Comparison of ENCODE assay signal across 8 mouse cellular contexts in the genomic region with DNA sequence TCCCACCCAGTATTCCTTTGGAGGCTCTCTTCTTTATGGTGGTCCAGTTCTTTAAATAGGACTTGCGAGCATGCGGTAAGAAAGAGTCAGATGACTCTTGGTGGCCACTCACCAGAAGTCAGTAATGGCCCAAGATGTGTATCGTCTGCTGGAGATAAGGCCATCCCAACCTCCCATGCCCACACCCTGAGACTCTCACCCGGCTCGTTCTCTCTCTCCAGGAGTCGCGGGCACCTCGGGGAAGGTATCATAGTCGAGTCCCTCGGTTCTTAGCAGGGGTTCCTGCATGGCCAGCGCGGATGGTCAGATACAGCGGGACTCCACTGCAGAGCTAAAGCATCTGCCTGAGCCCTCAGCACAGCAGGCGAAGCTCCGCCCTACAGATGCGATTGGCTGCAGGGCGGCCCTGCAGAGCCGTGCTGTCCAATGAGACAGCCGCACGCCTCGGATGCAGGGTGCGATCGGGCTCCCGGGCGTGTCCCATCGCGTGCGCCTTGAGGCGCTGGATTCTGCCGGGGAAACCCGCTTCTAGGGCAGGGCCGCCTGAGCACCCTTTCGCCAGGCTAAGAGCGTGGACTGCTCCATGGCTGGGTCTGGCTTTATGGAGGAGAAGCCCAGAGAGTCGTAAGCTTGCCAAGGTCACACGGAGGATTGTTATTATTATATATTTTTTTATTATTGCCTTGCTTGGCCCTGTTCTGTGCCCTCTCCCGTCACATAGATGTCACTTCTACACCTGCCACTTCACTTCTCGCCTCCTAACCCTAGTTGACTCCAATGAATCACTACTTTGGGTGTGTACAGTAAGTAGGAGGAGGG. TPM values are rescaled to one million over a fixed set of nuclear protein-coding genes. Genes with fewer than 3 reads are reported as not detected.
DNase-seq lines count a peak whose midpoint lies in the region; ATAC-seq and TF ChIP-seq lines count a peak whose summit lies in the region.

A gene (minus strand): TSS at position 381 of the 819 bp plus-strand sequence.

- no peaks in the 10 kb centered on the region for H3K9me3 ChIP-seq in heart, embryonic 11.5 days (replicated peaks; ENCODE audit: control insufficient read depth, low read length)
- H3K9me3 ChIP-seq in kidney, embryonic 15.5 days (replicated peaks): no peaks in the 10 kb centered on the region
- H3K9me3 ChIP-seq in limb, embryonic 15.5 days: no peaks in the 10 kb centered on the region

- WGBS in heart, embryonic 11.5 days (ENCODE audit: insufficient replicate concordance): 3% methylated on average over 38 of the region's 38 CpGs
- 3% methylated on average over 38 of the region's 38 CpGs for WGBS in kidney, embryonic 15.5 days
- 2% methylated on average over 38 of the region's 38 CpGs for WGBS in limb, embryonic 15.5 days

- H3K4me1 ChIP-seq in bone marrow macrophage, adult 2 months (ENCODE audit: control insufficient read depth, insufficient read depth, low read length): peaks cover 33% of the 10 kb centered on the region
- H3K4me1 ChIP-seq in embryonic fibroblast, embryonic 13.5 days (ENCODE audit: control insufficient read depth, insufficient read depth, low read length): peaks cover 2% of the 10 kb centered on the region; the same call in 1 of the 2 replicates
- H3K4me1 ChIP-seq in heart, embryonic 11.5 days (ENCODE audit: control insufficient read depth, insufficient read depth, low read length): peaks cover 5% of the 10 kb centered on the region; the same call in 1 of the 2 replicates
- H3K4me1 ChIP-seq in kidney, embryonic 15.5 days: peaks cover 14% of the 10 kb centered on the region
- H3K4me1 ChIP-seq in limb, embryonic 15.5 days: peaks cover 8% of the 10 kb centered on the region

- TF ChIP-seq CTCF in bone marrow macrophage, adult 2 months (IDR thresholded peaks at IDR 0.05; ENCODE audit: low read depth, low read length): no peak
- no peak for TF ChIP-seq CTCF in embryonic fibroblast, embryonic 13.5 days (IDR thresholded peaks at IDR 0.05; ENCODE audit: borderline replicate concordance, insufficient read depth, low read length)

- H3K27me3 ChIP-seq in heart, embryonic 11.5 days (ENCODE audit: control insufficient read depth, insufficient read depth, low read length): peaks cover 25% of the 10 kb centered on the region
- H3K27me3 ChIP-seq in kidney, embryonic 15.5 days: peaks cover 13% of the 10 kb centered on the region; the same call in 1 of the 2 replicates
- H3K27me3 ChIP-seq in limb, embryonic 15.5 days: peaks cover 3% of the 10 kb centered on the region; the same call in 1 of the 2 replicates

- peak; percentile 94 for DNase-seq in A20 (ENCODE audit: low read depth, low spot score)
- peak; percentile 78 to 89 for DNase-seq in monocyte, adult 2 months (ENCODE audit: low read depth in 1 of 2, low spot score in 2 of 2)
- DNase-seq in spleen, postnatal 14 days (ENCODE audit: low spot score in 2 of 2): peak; percentile 65 to 72

- peak within 1 kb of the TSS; percentile 85 for H3K27ac ChIP-seq in bone marrow macrophage, adult 2 months (ENCODE audit: insufficient read depth, low read depth, low read length)
- H3K27ac ChIP-seq in embryonic fibroblast, embryonic 13.5 days (ENCODE audit: insufficient read depth, low read length): no peak within 1 kb of the TSS
- no peak within 1 kb of the TSS for H3K27ac ChIP-seq in heart, embryonic 11.5 days (ENCODE audit: low read depth, low read length)
- no peak within 1 kb of the TSS for H3K27ac ChIP-seq in kidney, embryonic 15.5 days
- no peak within 1 kb of the TSS for H3K27ac ChIP-seq in limb, embryonic 15.5 days

- H3K4me3 ChIP-seq in bone marrow macrophage, adult 2 months (ENCODE audit: insufficient read depth, low read length): peak within 1 kb of the TSS; percentile 64
- H3K4me3 ChIP-seq in embryonic fibroblast, embryonic 13.5 days (ENCODE audit: insufficient read depth, low read length): peak within 1 kb of the TSS; percentile 48
- peak within 1 kb of the TSS; percentile 37 for H3K4me3 ChIP-seq in heart, embryonic 11.5 days (ENCODE audit: low read depth, low read length)
- H3K4me3 ChIP-seq in kidney, embryonic 15.5 days (replicated peaks): peak within 1 kb of the TSS; percentile 35
- peak within 1 kb of the TSS; percentile 26 for H3K4me3 ChIP-seq in limb, embryonic 15.5 days

- ATAC-seq in heart, embryonic 11.5 days (replicated peaks; ENCODE audit: insufficient number of reproducible peaks, low FRiP score, low TSS enrichment): peak; percentile 92
- peak; percentile 98 for ATAC-seq in kidney, embryonic 15.5 days (replicated peaks; ENCODE audit: low FRiP score)
- ATAC-seq in limb, embryonic 15.5 days (ENCODE audit: insufficient number of reproducible peaks, low FRiP score, low TSS enrichment, low read depth): peak; percentile 85

- 0 out of 2 replicates have a peak within 1 kb of the TSS, but pooled peaks have one; percentile 18 for H3K9ac ChIP-seq in heart, embryonic 11.5 days (ENCODE audit: low read depth, low read length)
- H3K9ac ChIP-seq in kidney, embryonic 15.5 days: peak within 1 kb of the TSS; percentile 11; the same call in 1 of the 2 replicates
- H3K9ac ChIP-seq in limb, embryonic 15.5 days: no peak within 1 kb of the TSS

- H3K36me3 ChIP-seq in heart, embryonic 11.5 days (ENCODE audit: control insufficient read depth, insufficient read depth, low read length): no peaks in the 10 kb centered on the region
- H3K36me3 ChIP-seq in kidney, embryonic 15.5 days: no peaks in the 10 kb centered on the region
- H3K36me3 ChIP-seq in limb, embryonic 15.5 days: no peaks in the 10 kb centered on the region

- peak; percentile 74; the same call in 1 of the 2 replicates for TF ChIP-seq POLR2A in bone marrow macrophage, adult 2 months (IDR thresholded peaks at IDR 0.05; ENCODE audit: borderline replicate concordance, low read depth, low read length)
- peak; percentile 70 for TF ChIP-seq POLR2A in embryonic fibroblast, embryonic 13.5 days (IDR thresholded peaks at IDR 0.05; ENCODE audit: low read depth, low read length)

- H3K4me2 ChIP-seq in heart, embryonic 11.5 days: peak within 1 kb of the TSS; percentile 66
- H3K4me2 ChIP-seq in kidney, embryonic 15.5 days: peak within 1 kb of the TSS; percentile 63
- H3K4me2 ChIP-seq in limb, embryonic 15.5 days: peak within 1 kb of the TSS; percentile 55

RNA-seq across cellular contexts. Expression of the gene that starts here (rescaled TPM):
- polyA plus RNA-seq in bone marrow macrophage, adult 2 months (2012; ENCODE audit: insufficient read depth, insufficient read length, missing spikeins): 24.5 and 26.9 TPM in 2 replicates
- polyA plus RNA-seq in embryonic fibroblast, embryonic 13.5 days (2011; ENCODE audit: insufficient read length, low read depth, missing spikeins): 2.4 and 6.0 TPM in 2 replicates
- polyA plus RNA-seq in heart, embryonic 11.5 days (2014; fragmentation: Nextera tagmentation; extraction: Ambion mirVana): 0.30 TPM in 1 of 2 replicates, not detected in the other
- polyA plus RNA-seq in kidney, embryonic 15.5 days (2015; fragmentation: Nextera tagmentation; extraction: Ambion mirVana): 0.31 and 0.96 TPM in 2 replicates
- polyA plus RNA-seq in limb, embryonic 15.5 days (2015; fragmentation: Nextera tagmentation; extraction: Ambion mirVana): 0.63 and 1.0 TPM in 2 replicates

Comparison
In these comparisons a context has a peak if more than half of its experiments do, and no peak if none do; other contexts are left out.
1. Peak in ATAC-seq, H3K4me3 ChIP-seq, H3K9ac ChIP-seq and H3K4me2 ChIP-seq in heart, embryonic 11.5 days; RNA of the gene not detected or under 1 TPM.
2. Peak in ATAC-seq, H3K4me3 ChIP-seq, H3K9ac ChIP-seq and H3K4me2 ChIP-seq in kidney, embryonic 15.5 days; RNA of the gene not detected or under 1 TPM.